Mouse (Mus musculus) olfactory bulb, adult 2 months (tissue): ENCODE results near the gene Cd300c.

Experiments used
- CTCF ChIP-seq: fragments of 200-500 bp; IDR thresholded peaks from 2 replicates; pipeline ENCODE4 v1.5.1; 2012; ENCODE audit warnings: low read depth, mild to moderate bottlenecking, low read length, moderate library complexity; ENCODE audit not compliant: insufficient read depth
- POLR2A ChIP-seq: fragments of 200-500 bp; IDR thresholded peaks from 2 replicates; pipeline ENCODE4 v1.6.1; 2012; ENCODE audit warnings: mild to moderate bottlenecking, low read depth, low read length, moderate library complexity; ENCODE audit not compliant: insufficient read depth

DNA sequence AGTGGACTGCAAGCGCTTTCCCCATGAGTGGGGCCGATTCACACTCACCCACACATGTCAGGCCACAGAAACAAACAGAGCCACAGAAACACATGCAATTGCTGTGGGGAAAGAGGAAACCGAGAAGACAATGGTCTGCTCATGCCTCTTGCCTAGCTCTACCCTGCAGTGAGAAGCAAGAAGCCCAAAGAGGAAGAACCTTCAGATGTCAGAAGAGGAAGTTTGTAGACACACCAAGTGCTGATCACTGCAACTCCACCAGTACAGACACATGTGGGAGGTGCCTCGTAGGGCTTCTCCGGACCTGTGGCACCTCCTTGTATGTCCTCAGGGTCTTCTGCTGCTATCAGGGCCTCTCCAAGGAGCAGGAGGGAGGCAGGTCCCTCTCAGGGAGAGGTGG lies 35.1 kb upstream of the Cd300c start:
- TF ChIP-seq CTCF (no peak), POLR2A (no peak)
